Mouse (Mus musculus) inflammation-experienced regulatory T-cells, adult 6 months (primary cell): Measurements from ENCODE around the gene Mcm3. TPM values are rescaled to one million over a fixed set of nuclear protein-coding genes. Genes with fewer than 3 reads are reported as not detected.
"Not testable (repeated sequence)": the region's sequence is repeated elsewhere in the genome, so short reads cannot be mapped to it uniquely, and the experiment has no call there.

Source experiments
- ATAC-seq: one replicate; pipeline ENCODE4 v1.8.0; 2017
- polyA plus RNA-seq, 3 experiments: library from polyadenylated mRNA; unstranded; fragments of 100-300 nt; shearing (Covaris generic); gene quantifications; one replicate each; pipeline ENCODE4 v1.2.1; 2017

Mcm3 gene
- polyA plus RNA-seq, 3 experiments from 2014 or later: 42.6 to 127 (median 54.3) TPM

DNA sequence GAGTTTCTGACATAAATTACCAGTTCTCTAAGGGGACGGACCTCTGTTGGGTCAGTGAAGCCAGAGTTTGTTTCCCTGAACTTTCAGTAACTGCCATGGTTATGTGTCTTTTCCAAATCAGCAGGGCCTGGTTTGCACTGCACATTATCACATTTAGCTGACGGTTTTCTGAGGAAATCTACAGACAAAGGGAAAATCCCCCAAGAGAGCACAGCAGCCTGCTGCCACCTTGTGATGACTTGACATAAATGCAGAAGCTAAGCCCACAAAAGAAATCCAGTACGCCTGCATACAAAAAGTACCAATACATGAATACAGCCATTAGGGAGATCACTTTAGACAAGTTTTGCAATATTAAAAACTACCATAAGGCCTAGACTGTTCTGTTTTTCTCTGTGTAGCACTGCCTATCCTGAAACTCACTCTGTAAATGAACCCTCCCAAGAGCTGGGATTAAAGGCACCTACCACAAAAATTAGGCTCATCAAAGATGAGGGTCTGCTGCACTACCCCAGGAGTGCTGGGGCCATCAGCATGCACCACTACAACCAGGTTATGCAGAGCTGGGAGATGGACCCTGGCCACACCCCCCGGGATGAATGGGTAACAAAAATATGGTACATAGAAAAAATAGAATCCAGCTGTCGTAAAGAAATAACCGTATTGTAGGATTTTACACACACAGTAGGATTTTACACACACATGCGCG lies 18.3 kb downstream of the Mcm3 start:
- ATAC-seq: no peak

DNA sequence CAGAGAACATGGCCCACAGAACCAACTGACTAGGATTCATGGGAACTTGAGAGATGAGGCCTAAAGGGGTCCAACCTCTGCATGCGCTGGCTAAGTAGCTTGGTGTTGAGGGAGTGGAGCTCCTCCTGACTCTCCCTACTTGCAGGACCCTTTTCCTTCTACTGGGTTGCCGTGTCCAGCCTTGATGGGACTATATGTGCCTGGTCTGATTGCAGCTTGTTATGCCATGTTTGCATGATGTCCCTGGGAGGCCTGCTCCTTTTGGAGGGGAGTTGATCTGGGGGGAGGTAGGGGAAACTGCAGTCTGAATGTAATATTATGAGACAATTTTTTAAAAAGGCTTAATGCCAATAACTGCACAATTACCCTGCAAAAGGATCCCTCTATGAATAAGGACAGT lies 18.8 kb downstream of the Mcm3 start:
- ATAC-seq: no peak

DNA sequence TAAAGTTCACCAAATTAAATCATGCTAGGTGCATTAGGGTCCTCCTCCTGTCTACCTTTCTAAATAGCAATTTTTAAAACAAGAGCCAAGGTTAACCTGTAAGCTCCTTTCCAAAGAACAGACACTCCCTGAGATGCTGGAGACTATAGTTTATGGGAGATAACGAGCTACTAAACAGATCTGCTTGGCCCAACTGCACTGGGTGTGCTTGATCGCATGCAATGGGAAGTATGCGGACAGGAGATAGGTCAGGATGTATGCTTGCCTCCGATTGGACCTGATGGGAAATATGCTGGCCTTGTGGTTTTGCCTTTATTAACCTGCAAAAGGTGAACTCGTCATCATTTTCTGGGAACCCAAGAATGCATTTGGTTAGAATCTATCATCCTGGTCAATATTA lies 24.9 kb downstream of the Mcm3 start:
- ATAC-seq: no peak

DNA sequence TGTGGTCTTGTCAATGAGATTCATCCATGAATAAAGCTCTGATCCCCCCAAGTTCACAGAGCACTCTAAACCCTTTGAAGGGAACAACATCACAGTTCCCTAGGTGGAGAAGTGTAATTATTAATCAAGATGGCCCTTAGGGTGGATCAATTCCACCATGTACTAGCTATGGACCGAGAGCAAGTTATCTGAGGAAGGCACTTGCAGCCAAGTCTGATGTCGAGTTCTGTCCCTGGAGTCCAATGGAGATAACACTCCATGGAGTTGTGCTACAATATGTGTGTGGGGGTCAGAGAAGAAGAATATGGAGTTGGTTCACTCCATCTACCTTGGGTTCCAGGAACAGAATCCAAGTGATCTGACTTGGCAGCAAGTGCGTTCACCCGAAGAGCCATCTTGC lies 25.4 kb downstream of the Mcm3 start:
- no peak for ATAC-seq

DNA sequence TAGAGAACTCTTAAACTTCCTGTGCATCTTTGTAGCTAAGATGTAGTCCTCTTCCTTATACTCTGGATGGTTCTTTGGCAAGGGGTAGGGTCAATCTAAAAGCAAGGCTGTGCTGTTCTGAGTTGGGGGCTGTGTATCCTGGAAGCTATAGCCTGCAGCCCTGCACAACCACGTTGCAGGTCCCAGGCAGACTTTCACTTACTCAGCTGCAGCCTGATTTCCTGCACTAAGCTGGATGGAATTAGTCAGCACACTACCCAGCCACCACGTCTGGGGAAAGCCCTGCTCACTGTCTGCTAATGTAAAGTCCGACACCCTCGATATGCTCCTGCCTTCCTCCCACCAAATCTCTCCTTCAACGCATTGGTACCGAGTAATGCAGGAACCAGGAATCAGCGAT lies 28.7 kb downstream of the Mcm3 start:
- peak; percentile 32 for ATAC-seq

DNA sequence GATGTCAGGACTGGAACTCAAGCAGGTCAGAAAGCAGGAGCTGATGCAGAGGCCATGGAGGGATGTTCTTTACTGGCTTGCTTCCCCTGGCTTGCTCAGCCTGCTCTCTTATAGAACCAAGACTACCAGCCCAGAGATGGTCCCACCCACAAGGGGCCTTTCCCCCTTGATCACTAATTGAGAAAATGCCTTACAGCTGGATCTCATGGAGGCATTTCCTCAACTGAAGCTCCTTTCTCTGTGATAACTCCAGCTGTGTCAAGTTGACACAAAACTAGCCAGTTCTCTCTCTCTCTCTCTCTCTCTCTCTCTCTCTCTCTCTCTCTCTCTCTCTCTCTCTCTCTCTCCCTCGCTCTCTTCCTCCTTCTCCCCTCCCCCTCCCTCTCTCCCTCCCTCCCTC lies 29.6 kb downstream of the Mcm3 start, which contains the start of gene Il17f:
Il17f (minus strand) TSS at position 101 of the 400 bp plus-strand sequence.
- ATAC-seq: not testable (repeated sequence)

DNA sequence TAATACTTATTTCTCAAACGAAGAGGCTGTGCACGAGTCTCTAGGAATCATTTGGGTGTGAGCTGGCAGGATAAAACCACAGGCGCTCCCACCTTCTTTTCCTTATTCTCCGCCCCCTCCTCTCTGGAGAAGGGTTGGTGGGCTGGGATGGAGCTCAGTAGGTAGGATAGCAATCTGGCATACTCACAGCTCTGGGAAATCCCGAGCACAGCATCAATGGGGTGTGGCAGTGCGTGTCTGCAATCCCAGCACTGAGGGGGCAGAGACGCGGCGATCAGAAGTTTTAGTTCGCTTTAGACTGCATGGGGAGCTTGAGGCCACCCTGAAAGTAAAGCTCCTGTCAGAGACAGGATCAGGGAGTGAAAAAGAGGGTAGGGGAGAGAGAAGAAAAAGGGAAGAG lies 31.7 kb downstream of the Mcm3 start:
- ATAC-seq: no peak

DNA sequence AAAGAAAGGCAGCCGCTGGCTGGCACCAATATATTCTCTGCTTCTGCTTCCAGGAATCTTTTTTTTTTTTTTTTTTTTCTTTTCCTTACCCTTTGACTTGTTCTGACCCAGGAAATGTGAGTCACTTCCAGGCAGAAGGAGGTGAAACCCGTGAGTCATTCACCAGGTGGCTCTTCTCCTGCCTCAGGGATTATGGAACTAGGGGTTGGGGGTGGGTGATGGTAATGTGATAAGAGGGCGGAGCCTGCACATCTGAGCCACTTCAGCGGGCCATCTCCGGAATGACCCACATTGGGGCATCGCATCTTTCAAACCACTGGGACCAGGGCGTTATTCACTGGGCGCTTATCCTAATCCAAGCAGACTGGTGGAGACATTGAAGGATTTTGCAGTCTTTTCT lies 33.1 kb downstream of the Mcm3 start:
- no peak for ATAC-seq

DNA sequence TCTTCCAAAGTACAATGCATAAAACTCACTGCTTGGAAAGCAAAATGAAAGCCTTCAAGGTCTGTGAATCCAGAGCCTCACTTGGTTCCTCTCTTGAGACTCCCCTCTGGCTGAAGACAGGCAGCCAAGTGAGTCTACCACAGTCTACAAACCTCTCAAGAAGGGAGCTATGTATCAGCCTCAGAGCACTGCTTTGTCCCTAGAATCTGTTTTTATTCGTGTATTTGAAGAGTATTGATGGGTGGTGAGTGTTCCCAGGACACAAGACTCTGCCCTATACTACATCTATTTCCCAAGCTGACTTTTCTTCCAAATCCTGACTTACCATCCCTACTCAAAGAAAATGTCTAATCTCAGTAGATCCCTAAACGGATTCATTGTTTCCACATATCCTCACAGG lies 41.7 kb downstream of the Mcm3 start:
- no peak for ATAC-seq

DNA sequence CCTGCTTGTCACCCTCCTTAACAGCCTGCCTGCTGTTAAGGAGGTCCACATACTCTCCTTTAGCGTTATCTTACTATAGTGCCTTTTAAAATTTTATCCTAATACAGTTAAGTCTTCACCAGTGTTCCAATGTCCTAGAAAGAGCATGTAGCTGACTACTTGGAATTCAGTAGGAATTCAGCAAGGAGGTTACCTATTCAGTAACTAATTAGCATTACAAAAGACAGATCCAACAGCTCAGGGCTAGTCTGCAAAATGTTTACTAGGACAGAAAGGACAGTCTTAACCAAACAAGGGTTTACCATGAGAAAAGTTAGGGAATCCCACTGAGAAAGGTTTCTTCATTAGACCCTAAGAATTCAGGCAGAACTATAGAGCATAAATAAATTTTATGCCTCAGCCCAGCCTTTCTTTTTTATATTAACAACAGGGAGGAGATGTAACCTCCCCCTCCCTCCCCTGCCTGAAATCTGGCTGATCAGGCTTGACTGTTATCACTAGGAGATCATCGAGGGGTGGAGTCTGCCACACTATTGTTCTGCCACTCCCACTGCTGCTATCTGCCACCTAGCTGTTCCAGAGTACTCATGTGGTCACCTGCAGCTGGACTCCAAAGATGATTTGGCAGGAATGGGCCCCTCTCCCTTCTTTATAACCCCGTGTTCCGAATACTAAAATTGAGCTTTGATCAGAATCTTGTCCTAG lies 45.9 kb downstream of the Mcm3 start:
- ATAC-seq: not testable (repeated sequence)

DNA sequence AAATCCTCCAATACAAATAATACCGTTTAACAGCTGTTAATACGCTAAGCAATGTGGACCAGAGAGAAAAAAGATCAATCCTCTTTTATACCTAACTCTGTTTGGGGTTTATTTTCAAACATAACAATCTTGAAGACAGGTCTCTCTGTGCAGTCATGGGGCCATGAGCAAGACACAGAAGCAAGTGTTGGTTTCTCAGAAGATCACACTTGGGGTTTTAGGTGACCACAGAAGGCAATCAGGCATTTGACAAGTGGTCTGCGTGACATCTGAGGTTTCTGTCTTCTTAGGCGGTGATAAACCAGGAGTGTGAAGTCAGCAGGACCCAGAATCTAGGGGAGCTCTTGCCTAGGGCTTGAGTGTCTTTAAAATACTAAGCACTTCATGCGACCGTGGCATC lies 53.6 kb downstream of the Mcm3 start:
- no peak for ATAC-seq

DNA sequence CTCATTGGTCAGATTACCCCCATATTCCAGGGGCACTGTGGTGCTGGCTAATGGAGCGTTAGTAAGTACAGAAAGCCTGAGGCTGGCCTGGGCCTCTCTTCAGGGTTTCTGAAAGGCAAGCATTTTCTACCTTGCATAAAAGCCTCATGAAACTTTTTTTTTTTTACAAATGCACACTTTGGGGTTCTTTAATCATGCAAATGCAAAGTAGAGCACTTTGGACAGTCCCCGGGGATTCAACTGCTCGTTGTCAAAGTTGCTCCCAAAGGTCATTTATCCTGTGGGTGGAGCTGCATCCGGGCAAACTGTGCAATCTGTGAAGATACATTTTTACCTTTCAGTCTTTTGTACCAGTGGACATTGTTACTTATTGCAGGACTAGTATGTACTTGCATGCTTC lies 58.7 kb downstream of the Mcm3 start:
- ATAC-seq: no peak

DNA sequence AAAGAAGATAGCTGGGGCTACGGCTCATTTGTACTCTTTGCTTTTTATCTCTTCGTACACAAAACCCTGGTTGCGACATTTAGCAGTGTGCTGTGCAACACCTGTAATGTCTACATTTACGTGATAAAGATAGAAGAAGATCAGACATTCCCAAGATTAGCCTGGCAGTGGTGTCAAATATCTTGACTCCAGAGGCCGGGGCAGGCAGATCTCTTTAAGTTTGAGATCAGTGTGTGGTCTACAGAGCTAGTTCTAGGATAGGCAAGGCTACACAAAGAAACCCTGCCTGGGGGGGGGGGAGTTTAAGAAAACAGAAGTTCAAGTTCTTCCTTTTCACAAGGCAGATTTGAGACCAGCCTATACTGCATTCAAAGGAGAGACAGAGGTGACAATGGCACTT lies 59.8 kb downstream of the Mcm3 start:
- no peak for ATAC-seq

DNA sequence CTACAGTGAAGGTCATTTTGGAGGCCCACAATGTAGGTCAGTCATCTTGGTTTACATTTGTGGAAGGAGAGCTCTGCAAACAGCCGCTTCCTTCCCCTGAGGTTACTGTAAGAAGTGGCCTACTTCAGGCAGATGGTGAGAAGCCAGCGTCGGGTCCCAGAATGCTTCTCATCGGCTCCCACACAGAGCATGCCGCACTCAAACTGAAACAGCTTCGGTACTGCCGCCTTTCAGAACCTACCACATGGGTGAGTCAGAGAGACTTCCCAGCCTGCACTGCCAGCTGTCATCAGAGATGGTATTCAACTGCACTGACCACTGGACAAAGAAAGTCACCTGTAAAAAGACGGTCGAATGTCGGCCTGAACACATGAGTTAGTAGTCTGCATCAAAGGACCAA lies 60.3 kb downstream of the Mcm3 start:
- ATAC-seq: peak; percentile 68

DNA sequence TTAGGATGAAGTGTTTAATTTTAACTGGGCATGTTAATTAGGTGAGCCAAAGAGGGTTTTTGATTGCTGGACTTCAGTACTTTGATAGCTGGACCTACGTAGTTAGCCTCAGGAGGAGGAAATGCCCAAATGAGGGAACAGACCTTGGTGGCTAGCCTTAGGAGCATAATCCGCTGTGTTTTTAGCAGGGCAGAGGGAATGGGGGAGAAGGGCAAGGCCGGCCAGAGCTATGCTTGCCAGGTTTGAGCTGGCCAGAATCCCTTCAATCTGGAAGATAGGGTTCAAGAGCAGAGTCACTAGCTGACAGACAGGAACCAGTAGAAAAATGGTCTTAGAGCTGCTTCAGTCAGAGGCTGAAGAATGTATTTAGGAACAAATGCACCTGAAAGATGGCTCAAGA lies 62.5 kb downstream of the Mcm3 start:
- no peak for ATAC-seq

DNA sequence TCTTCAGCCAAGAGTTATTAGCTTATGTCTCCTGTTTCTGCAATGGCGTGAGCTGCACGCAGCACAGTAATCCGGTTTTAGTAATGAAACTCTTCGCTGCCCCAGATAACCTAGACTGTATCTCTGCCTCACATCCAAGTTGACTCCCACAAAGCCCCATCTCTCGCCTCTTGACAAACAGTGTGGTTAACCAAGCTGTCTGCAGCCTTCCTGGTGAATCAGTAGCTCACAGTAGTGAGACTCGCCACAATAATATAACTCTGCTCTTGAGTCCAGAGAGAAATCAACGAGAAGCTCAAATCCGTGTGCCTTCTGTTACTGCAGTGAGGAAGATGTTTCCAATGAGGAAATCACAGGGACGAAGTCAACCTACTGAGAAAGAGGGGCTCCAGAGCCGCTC lies 65.7 kb downstream of the Mcm3 start:
- no peak for ATAC-seq

Other genes starting within 250 kb of the Mcm3 start
- not detected for gene Pkhd1, start 202.2 kb downstream of the Mcm3 start, polyA plus RNA-seq
- gene Il17a, start 89.4 kb downstream of the Mcm3 start, polyA plus RNA-seq: under 1 TPM in 1 of 3 experiments, not detected in 2; 0.30 TPM
- 1 to 10 TPM in 1 of 3 experiments, under 1 TPM in 1, not detected in 1; 0.80 to 1.2 TPM for gene Il17f, start 29.7 kb downstream of the Mcm3 start, polyA plus RNA-seq
- 1 to 10 TPM; 3.0 to 4.8 (median 3.3) TPM for gene Paqr8, start 70.3 kb upstream of the Mcm3 start, polyA plus RNA-seq
- gene Efhc1, start 131.3 kb upstream of the Mcm3 start, polyA plus RNA-seq: under 1 TPM; 0.47 to 0.87 (median 0.70) TPM